Mouse (Mus musculus): Measurements from ENCODE around the gene Pcdh7. TPM values are rescaled to one million over a fixed set of nuclear protein-coding genes. Genes with fewer than 3 reads are reported as not detected.

Gene Pcdh7
- 0.50 TPM for polyA plus RNA-seq (2014; fragmentation: Illumina TruSeq; extraction: RNeasy Lipid Tissue Mini Kit (QIAGEN cat#74804); ENCODE audit: low read depth, low replicate concordance)

GRCm38 (mm10) chr5:57717906-57718875 is at the start of gene Pcdh7:
TSS of gene Pcdh7 (plus strand) at chr5:57717967.

